In genomic region chr9:58314682-58315360, GRCm38 (mm10) we compare ENCODE assay signal across 8 mouse cellular contexts. TPM values are rescaled to one million over a fixed set of nuclear protein-coding genes. Genes with fewer than 3 reads are reported as not detected.
A peak's percentile ranks its signal among the peaks of the same experiment; 100 is the strongest.
DNase-seq lines count a peak whose midpoint lies in the region; ATAC-seq lines count a peak whose summit lies in the region.

No protein-coding gene starts in this region.

- H3K9ac ChIP-seq in embryonic facial prominence, embryonic 15.5 days, result no peak overlapping the region; the same call in 1 of the 2 replicates
- no peak overlapping the region for H3K9ac ChIP-seq in midbrain, embryonic 12.5 days (replicated peaks)

- H3K4me1 ChIP-seq in embryonic facial prominence, embryonic 15.5 days, result peaks cover 73% of the 10 kb centered on the region
- peaks cover 29% of the 10 kb centered on the region for H3K4me1 ChIP-seq in midbrain, embryonic 12.5 days

- intact Hi-C loops in heart, postnatal 10 days (cut with DNase I), result no loop called here

- H3K27ac ChIP-seq in embryonic facial prominence, embryonic 15.5 days (replicated peaks), result peak overlapping the region; percentile 91
- H3K27ac ChIP-seq in midbrain, embryonic 12.5 days (replicated peaks), result peak overlapping the region; percentile 60

- H3K4me2 ChIP-seq in embryonic facial prominence, embryonic 15.5 days (replicated peaks), result no peak overlapping the region
- no peak overlapping the region for H3K4me2 ChIP-seq in midbrain, embryonic 12.5 days (replicated peaks)

- peak; percentile 31 for DNase-seq in kidney, postnatal 10 days
- no peak for DNase-seq in kidney, postnatal 14 days
- DNase-seq in heart, postnatal 10 days, result peak; percentile 63 to 66
- DNase-seq in right cerebral cortex, postnatal 14 days, result no peak
- DNase-seq in ovary, postnatal 36 days (ENCODE audit: low spot score), result no peak

- WGBS in embryonic facial prominence, embryonic 15.5 days, result 25% methylated on average over 5 of the region's 5 CpGs
- 38% methylated on average over 5 of the region's 5 CpGs for WGBS in midbrain, embryonic 12.5 days

- ATAC-seq in embryonic facial prominence, embryonic 15.5 days (ENCODE audit: insufficient number of reproducible peaks, low FRiP score, low TSS enrichment, low read depth), result peak; percentile 35; the same call in 1 of the 2 replicates
- ATAC-seq in midbrain, embryonic 12.5 days (ENCODE audit: low FRiP score, low read depth), result no peak
- no peak for ATAC-seq in cerebellum, adult (ENCODE audit: insufficient number of reproducible peaks, low FRiP score, low TSS enrichment)

- no peaks in the 10 kb centered on the region for H3K9me3 ChIP-seq in embryonic facial prominence, embryonic 15.5 days (replicated peaks)
- no peaks in the 10 kb centered on the region for H3K9me3 ChIP-seq in midbrain, embryonic 12.5 days

- no peaks in the 10 kb centered on the region for H3K36me3 ChIP-seq in embryonic facial prominence, embryonic 15.5 days
- no peaks in the 10 kb centered on the region for H3K36me3 ChIP-seq in midbrain, embryonic 12.5 days

- H3K4me3 ChIP-seq in embryonic facial prominence, embryonic 15.5 days (replicated peaks), result no peak overlapping the region
- H3K4me3 ChIP-seq in midbrain, embryonic 12.5 days, result no peak overlapping the region

- H3K27me3 ChIP-seq in embryonic facial prominence, embryonic 15.5 days, result peaks cover 11% of the 10 kb centered on the region
- peaks cover 36% of the 10 kb centered on the region for H3K27me3 ChIP-seq in midbrain, embryonic 12.5 days

RNA-seq across cellular contexts. Expression of gene Loxl1, which starts 1.8 kb away (rescaled TPM):
- polyA plus RNA-seq in embryonic facial prominence, embryonic 15.5 days (2015; fragmentation: Nextera tagmentation; extraction: Ambion mirVana), result 89.8 and 92.4 TPM in 2 replicates
- total RNA-seq in heart, postnatal 10 days (2021), result 10 to 100 TPM; 83.7 to 86.7 TPM
- polyA plus RNA-seq in midbrain, embryonic 12.5 days (2016; fragmentation: Nextera tagmentation; extraction: Ambion mirVana), result 13.4 and 20.1 TPM in 2 replicates

RNA-seq across cellular contexts. Expression of gene Tbc1d21, which starts 55.4 kb away (rescaled TPM):
- not detected in 2 replicates for polyA plus RNA-seq in embryonic facial prominence, embryonic 15.5 days (2015; fragmentation: Nextera tagmentation; extraction: Ambion mirVana)
- total RNA-seq in heart, postnatal 10 days (2021), result not detected
- not detected in 2 replicates for polyA plus RNA-seq in midbrain, embryonic 12.5 days (2016; fragmentation: Nextera tagmentation; extraction: Ambion mirVana)

Comparison
In these comparisons a context has a peak if more than half of its experiments do, and no peak if none do; other contexts are left out.
1. DNase-seq: peak in kidney, postnatal 10 days (single experiment) and heart, postnatal 10 days (2 of 2); none in kidney, postnatal 14 days (single experiment), right cerebral cortex, postnatal 14 days (single experiment) and ovary, postnatal 36 days (single experiment).